Mouse (Mus musculus): ENCODE measurements around the gene Gm29666.

GRCm38 (mm10) chr15:84861911-84862310 lies 57.9 kb downstream of the Gm29666 start:
- TF ChIP-seq CTCF (IDR thresholded peaks at IDR 0.05; ENCODE audit: low read depth) (no peak), EP300 (IDR thresholded peaks at IDR 0.05; ENCODE audit: low read depth) (no peak)
